ENCODE assay signal across 20 mouse cellular contexts in genomic region chr1:184019042-184019721, GRCm38 (mm10). TPM values are rescaled to one million over a fixed set of nuclear protein-coding genes. Genes with fewer than 3 reads are reported as not detected.
A peak's percentile ranks its signal among the peaks of the same experiment; 100 is the strongest.
DNase-seq lines count a peak whose midpoint lies in the region; ATAC-seq lines count a peak whose summit lies in the region.
"Had no signal": no experiment of that assay in that cellular context is flagged by ENCODE, and none has a peak within 500 bp of the region (broad histone marks: within the 10 kb centered on the region; RNA-seq: fewer than 3 reads in every experiment).

No protein-coding gene starts in this region.

- no peak overlapping the region for H3K4me2 ChIP-seq in kidney, embryonic 16.5 days (replicated peaks; ENCODE audit: low read depth, low read length)
- H3K4me2 ChIP-seq in midbrain, embryonic 11.5 days, result no peak overlapping the region
- no peak overlapping the region for H3K4me2 ChIP-seq in midbrain, embryonic 16.5 days (ENCODE audit: low read length)
- no peak overlapping the region for H3K4me2 ChIP-seq in stomach, embryonic 16.5 days (ENCODE audit: low read depth, low read length)
- H3K4me2 ChIP-seq: embryonic facial prominence, embryonic 15.5 days; limb, embryonic 15.5 days; stomach, embryonic 15.5 days had no signal

- H3K36me3 ChIP-seq in heart, embryonic 10.5 days, result no peaks in the 10 kb centered on the region
- H3K36me3 ChIP-seq in kidney, embryonic 16.5 days (ENCODE audit: insufficient read depth, low read length), result no peaks in the 10 kb centered on the region
- no peaks in the 10 kb centered on the region for H3K36me3 ChIP-seq in midbrain, embryonic 11.5 days (ENCODE audit: control insufficient read depth, insufficient read depth, low read length)
- H3K36me3 ChIP-seq in midbrain, embryonic 16.5 days (ENCODE audit: control insufficient read depth, insufficient read depth, low read length), result no peaks in the 10 kb centered on the region
- H3K36me3 ChIP-seq in stomach, embryonic 16.5 days (ENCODE audit: control insufficient read depth, insufficient read depth, low read length), result no peaks in the 10 kb centered on the region
- H3K36me3 ChIP-seq: embryonic facial prominence, embryonic 15.5 days; limb, embryonic 15.5 days; stomach, embryonic 15.5 days had no signal

- peak overlapping the region; percentile 56 for H3K27ac ChIP-seq in heart, embryonic 10.5 days
- H3K27ac ChIP-seq in kidney, embryonic 16.5 days (ENCODE audit: low read length), result no peak overlapping the region
- no peak overlapping the region for H3K27ac ChIP-seq in midbrain, embryonic 11.5 days (ENCODE audit: low read depth, low read length)
- no peak overlapping the region for H3K27ac ChIP-seq in midbrain, embryonic 16.5 days (ENCODE audit: low read length)
- H3K27ac ChIP-seq in stomach, embryonic 16.5 days (ENCODE audit: low read length), result no peak overlapping the region
- H3K27ac ChIP-seq: embryonic facial prominence, embryonic 15.5 days; hindbrain, postnatal 0 days; layer of hippocampus, adult 2 months; limb, embryonic 15.5 days; stomach, embryonic 15.5 days had no signal

- WGBS in heart, embryonic 10.5 days, result 39% methylated on average over 6 of the region's 6 CpGs
- 49% methylated on average over 6 of the region's 6 CpGs for WGBS in kidney, embryonic 16.5 days
- WGBS in midbrain, embryonic 11.5 days, result 51% methylated on average over 6 of the region's 6 CpGs
- 53% methylated on average over 6 of the region's 6 CpGs for WGBS in midbrain, embryonic 16.5 days
- 43% methylated on average over 6 of the region's 6 CpGs for WGBS in stomach, embryonic 16.5 days

- no peak overlapping the region for H3K9ac ChIP-seq in kidney, embryonic 16.5 days (replicated peaks; ENCODE audit: low read length)
- H3K9ac ChIP-seq in midbrain, embryonic 11.5 days (ENCODE audit: low read length), result no peak overlapping the region
- H3K9ac ChIP-seq in midbrain, embryonic 16.5 days (ENCODE audit: low read depth, low read length), result no peak overlapping the region
- no peak overlapping the region for H3K9ac ChIP-seq in stomach, embryonic 16.5 days (ENCODE audit: low read length)
- H3K9ac ChIP-seq: embryonic facial prominence, embryonic 15.5 days; limb, embryonic 15.5 days; stomach, embryonic 15.5 days had no signal

- peaks cover 11% of the 10 kb centered on the region for H3K4me1 ChIP-seq in heart, embryonic 10.5 days
- H3K4me1 ChIP-seq in kidney, embryonic 16.5 days (ENCODE audit: insufficient read depth, low read length), result no peaks in the 10 kb centered on the region
- peaks cover 4% of the 10 kb centered on the region; the same call in 1 of the 2 replicates for H3K4me1 ChIP-seq in midbrain, embryonic 11.5 days (ENCODE audit: control insufficient read depth, insufficient read depth, low read length)
- no peaks in the 10 kb centered on the region for H3K4me1 ChIP-seq in midbrain, embryonic 16.5 days (ENCODE audit: control insufficient read depth, insufficient read depth, low read length)
- H3K4me1 ChIP-seq in stomach, embryonic 16.5 days (ENCODE audit: control insufficient read depth, insufficient read depth, low read length), result no peaks in the 10 kb centered on the region
- H3K4me1 ChIP-seq: limb, embryonic 15.5 days; stomach, embryonic 15.5 days had no signal

- intact Hi-C loops in heart, postnatal 36 days (cut with DNase I), result no loop called here

- no peaks in the 10 kb centered on the region for H3K9me3 ChIP-seq in heart, embryonic 10.5 days
- no peaks in the 10 kb centered on the region for H3K9me3 ChIP-seq in kidney, embryonic 16.5 days (ENCODE audit: low read length)
- H3K9me3 ChIP-seq in midbrain, embryonic 11.5 days (ENCODE audit: control insufficient read depth, low read length), result no peaks in the 10 kb centered on the region
- no peaks in the 10 kb centered on the region for H3K9me3 ChIP-seq in midbrain, embryonic 16.5 days (replicated peaks; ENCODE audit: control insufficient read depth, low read length, poor library complexity, severe bottlenecking)
- no peaks in the 10 kb centered on the region for H3K9me3 ChIP-seq in stomach, embryonic 16.5 days (replicated peaks; ENCODE audit: control insufficient read depth, low read length)
- H3K9me3 ChIP-seq: embryonic facial prominence, embryonic 15.5 days; limb, embryonic 15.5 days; stomach, embryonic 15.5 days had no signal

- H3K4me3 ChIP-seq in heart, embryonic 10.5 days, result no peak overlapping the region
- H3K4me3 ChIP-seq in kidney, embryonic 16.5 days (ENCODE audit: low read length), result no peak overlapping the region
- no peak overlapping the region for H3K4me3 ChIP-seq in midbrain, embryonic 11.5 days (ENCODE audit: low read depth, low read length)
- no peak overlapping the region for H3K4me3 ChIP-seq in midbrain, embryonic 16.5 days (ENCODE audit: low read depth, low read length)
- no peak overlapping the region for H3K4me3 ChIP-seq in stomach, embryonic 16.5 days (replicated peaks; ENCODE audit: low read length)
- H3K4me3 ChIP-seq: embryonic facial prominence, embryonic 15.5 days; layer of hippocampus, adult 2 months; limb, embryonic 15.5 days; stomach, embryonic 15.5 days had no signal

- H3K27me3 ChIP-seq in heart, embryonic 10.5 days (ENCODE audit: insufficient read depth, poor library complexity, severe bottlenecking), result no peaks in the 10 kb centered on the region
- no peaks in the 10 kb centered on the region for H3K27me3 ChIP-seq in kidney, embryonic 16.5 days (ENCODE audit: insufficient read depth, low read length)
- H3K27me3 ChIP-seq in midbrain, embryonic 11.5 days (ENCODE audit: control insufficient read depth, insufficient read depth, low read length), result no peaks in the 10 kb centered on the region
- H3K27me3 ChIP-seq in midbrain, embryonic 16.5 days (ENCODE audit: control insufficient read depth, insufficient read depth, low read depth, low read length), result no peaks in the 10 kb centered on the region
- no peaks in the 10 kb centered on the region for H3K27me3 ChIP-seq in stomach, embryonic 16.5 days (ENCODE audit: control insufficient read depth, insufficient read depth, low read length)
- H3K27me3 ChIP-seq: embryonic facial prominence, embryonic 15.5 days; limb, embryonic 15.5 days; stomach, embryonic 15.5 days had no signal

- no peak for DNase-seq in heart, embryonic 10.5 days (ENCODE audit: low spot score)
- DNase-seq in heart, postnatal 36 days, result no peak
- no peak for DNase-seq in kidney, postnatal 36 days
- DNase-seq in midbrain, embryonic 11.5 days (ENCODE audit: low spot score, missing footprints), result no peak
- no peak for DNase-seq in adrenal gland, adult 8-10 months
- DNase-seq: adrenal gland, postnatal 14 days; cerebellum, postnatal 10 days; kidney, adult 18-20 months; kidney, postnatal 10 days; layer of hippocampus, postnatal 36 days; lung, postnatal 10 days; retina, postnatal 1 day had no signal

- ATAC-seq in kidney, embryonic 16.5 days (ENCODE audit: low FRiP score, low TSS enrichment), result 0 out of 2 replicates have a peak, but pooled peaks have one; percentile 9
- ATAC-seq in midbrain, embryonic 11.5 days (ENCODE audit: low FRiP score), result peak; percentile 50; the same call in 1 of the 2 replicates
- no peak for ATAC-seq in midbrain, embryonic 16.5 days
- ATAC-seq in stomach, embryonic 16.5 days (ENCODE audit: insufficient read depth, low FRiP score), result peak; percentile 53; the same call in 1 of the 2 replicates
- ATAC-seq: hindbrain, postnatal 0 days had no signal

RNA-seq across cellular contexts. Expression of gene Dusp10, which starts 6.1 kb away (rescaled TPM):
- 8.5 and 12.3 TPM in 2 replicates for polyA plus RNA-seq in heart, embryonic 10.5 days (2016; fragmentation: Nextera tagmentation; extraction: Ambion mirVana)
- 1 to 10 TPM; 4.6 to 9.2 TPM for total RNA-seq in heart, postnatal 36 days (2021)
- polyA plus RNA-seq in kidney, embryonic 16.5 days (2015; fragmentation: Nextera tagmentation; extraction: Ambion mirVana), result 7.1 and 7.4 TPM in 2 replicates
- 9.0 and 10.4 TPM in 2 replicates for polyA plus RNA-seq in midbrain, embryonic 11.5 days (2014; fragmentation: Nextera tagmentation; extraction: Ambion mirVana)
- polyA plus RNA-seq in midbrain, embryonic 16.5 days (2015; fragmentation: Nextera tagmentation; extraction: Ambion mirVana), result 4.9 and 5.2 TPM in 2 replicates
- 11.1 and 12.2 TPM in 2 replicates for polyA plus RNA-seq in stomach, embryonic 16.5 days (2015; fragmentation: Nextera tagmentation; extraction: Ambion mirVana)
- 10 to 100 TPM in 2 of 4 experiments, 1 to 10 TPM in 2; 7.9 to 26.6 (median 16.4) TPM for total RNA-seq in adrenal gland, adult 8-10 months (2022)

RNA-seq across cellular contexts. Expression of gene 1700056E22Rik, which starts 14.9 kb away (rescaled TPM):
- 1.1 and 1.3 TPM in 2 replicates for polyA plus RNA-seq in heart, embryonic 10.5 days (2016; fragmentation: Nextera tagmentation; extraction: Ambion mirVana)
- 1 to 10 TPM; 1.0 to 1.2 TPM for total RNA-seq in heart, postnatal 36 days (2021)
- 1.6 and 1.7 TPM in 2 replicates for polyA plus RNA-seq in kidney, embryonic 16.5 days (2015; fragmentation: Nextera tagmentation; extraction: Ambion mirVana)
- polyA plus RNA-seq in midbrain, embryonic 11.5 days (2014; fragmentation: Nextera tagmentation; extraction: Ambion mirVana), result 1.4 and 2.0 TPM in 2 replicates
- polyA plus RNA-seq in midbrain, embryonic 16.5 days (2015; fragmentation: Nextera tagmentation; extraction: Ambion mirVana), result 0.70 and 1.0 TPM in 2 replicates
- polyA plus RNA-seq in stomach, embryonic 16.5 days (2015; fragmentation: Nextera tagmentation; extraction: Ambion mirVana), result 0.84 and 1.3 TPM in 2 replicates
- 1 to 10 TPM; 1.2 to 2.7 (median 1.8) TPM for total RNA-seq in adrenal gland, adult 8-10 months (2022)
- total RNA-seq: layer of hippocampus, adult 2 months; layer of hippocampus, postnatal 36 days had no signal
